Mouse (Mus musculus) cerebral cortex, adult 2 months (tissue): Measurements from ENCODE around the gene Chchd10.

Source experiments
- WGBS: fragments of 180-500 bp; shearing (Covaris S2); methylation state at CpG from one replicate; pipeline ENCODE4 v1.1.7; 2018; 5-methylcytosine and 5-hydroxymethylcytosine counted together

The Chchd10 gene

GRCm38 (mm10) chr10:75949053-75950045, 16.4 kb downstream of the Chchd10 start:
- WGBS = 91% methylated on average over 22 of the region's 22 CpGs

DNA sequence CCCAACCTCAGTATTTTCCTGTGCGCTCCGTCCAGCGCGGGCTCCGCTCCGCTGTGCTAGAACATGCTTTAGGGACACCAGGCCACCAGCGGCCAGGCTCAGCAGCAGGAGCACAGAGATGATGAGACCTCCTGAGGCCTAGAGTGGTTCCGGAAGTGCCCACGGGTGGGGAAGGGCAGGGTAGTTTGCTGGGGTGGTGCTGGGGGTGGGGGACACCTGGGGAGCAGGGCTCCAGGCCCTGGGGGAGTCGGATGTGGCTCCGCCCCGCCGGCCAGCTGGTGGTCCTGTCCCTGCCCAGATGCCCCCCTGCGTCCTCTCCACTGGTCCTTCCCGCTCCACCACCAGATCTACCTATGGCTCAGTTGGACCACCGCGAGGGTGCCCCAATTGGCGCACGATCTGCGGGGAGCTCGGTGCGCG, 17.9 kb downstream of the Chchd10 start:
- 16% methylated on average over 23 of the region's 23 CpGs for WGBS

- 2% methylated on average over 13 of the region's 13 CpGs for WGBS
Measured at GRCm38 (mm10) chr10:75951424-75952050, 18.6 kb downstream of the Chchd10 start.

DNA sequence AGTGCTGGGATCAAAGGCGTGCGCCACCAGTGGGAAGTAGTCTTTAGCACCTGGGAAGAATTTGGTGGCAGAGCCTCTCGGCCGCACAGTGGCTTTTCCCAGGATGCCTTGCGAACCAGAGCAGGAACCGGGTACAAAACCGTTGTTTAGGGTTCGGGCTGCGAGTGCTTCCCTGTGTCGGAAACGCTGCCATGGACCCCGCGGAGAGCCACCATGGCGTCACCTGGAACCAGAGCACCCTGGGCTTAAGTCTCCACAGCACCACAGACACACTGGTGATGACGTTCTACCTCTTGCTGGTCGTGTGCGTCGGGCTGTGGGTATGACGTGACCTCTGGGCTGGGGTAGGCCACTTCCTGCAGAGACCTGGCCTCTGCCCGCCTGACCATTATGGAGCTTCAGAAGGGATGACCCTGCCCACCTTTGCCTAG, 21.5 kb downstream of the Chchd10 start, which contains the start of gene Gm5134:
Gene Gm5134 (plus strand): TSS at position 134 of the 431 bp plus-strand sequence.
- WGBS = 41% methylated on average over 20 of the region's 20 CpGs

- WGBS = 92% methylated on average over 10 of the region's 10 CpGs
Measured at GRCm38 (mm10) chr10:75973846-75974245, 40.9 kb downstream of the Chchd10 start.

DNA sequence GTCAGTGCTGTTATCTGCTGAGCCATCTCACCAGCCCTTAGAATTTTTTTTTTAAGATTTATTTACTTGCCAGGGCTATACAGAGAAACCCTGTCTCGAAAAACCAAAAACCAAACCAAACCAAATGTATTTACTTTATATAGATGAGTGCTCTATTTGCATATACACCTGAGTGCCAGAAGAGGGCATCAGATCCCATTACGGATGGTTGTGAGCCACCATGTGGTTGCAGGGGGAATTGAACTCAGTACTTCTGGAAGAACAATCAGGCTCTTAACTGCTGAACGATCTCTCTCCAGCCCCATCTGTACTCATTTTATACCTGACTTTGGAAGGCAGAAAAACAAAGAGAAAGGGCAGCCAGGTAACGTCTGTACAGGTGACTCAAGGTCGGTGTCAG, 42.3 kb downstream of the Chchd10 start:
- 70% methylated on average over 5 of the region's 5 CpGs for WGBS

DNA sequence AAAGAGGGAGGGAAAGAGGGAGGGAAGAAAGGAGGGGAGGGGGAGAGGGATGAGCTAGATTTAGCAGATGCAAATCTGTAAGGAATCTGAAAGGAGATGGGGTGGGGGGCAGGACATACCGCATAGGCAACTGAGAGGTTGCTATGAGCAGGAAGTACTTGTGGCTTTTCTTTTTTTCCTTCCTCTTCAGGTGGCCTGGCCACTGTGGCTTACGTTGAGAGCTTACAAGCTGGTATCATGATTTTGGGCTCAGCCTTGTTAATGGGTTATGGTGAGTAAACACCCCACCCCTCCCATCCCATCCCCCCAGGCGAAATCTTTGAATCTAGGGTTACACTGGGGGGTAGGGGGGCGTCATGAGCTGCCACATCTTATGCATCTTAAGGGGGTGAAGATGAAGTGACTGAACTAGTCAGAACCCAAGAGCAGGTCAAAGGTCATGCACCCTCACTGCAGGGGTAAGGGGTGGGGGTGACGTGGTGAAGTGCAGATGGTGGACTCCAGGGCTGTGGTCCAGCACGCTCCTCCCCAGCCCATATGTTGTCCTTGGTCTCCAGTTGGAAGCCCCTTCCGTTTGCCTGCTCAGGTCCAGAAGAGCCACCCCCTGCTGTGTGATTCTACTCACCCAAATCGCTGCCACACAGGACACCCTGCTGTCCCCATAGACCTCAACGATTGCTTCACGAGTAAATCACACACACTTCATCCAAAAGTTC, 45.3 kb downstream of the Chchd10 start:
- WGBS = 42% methylated on average over 10 of the region's 10 CpGs

DNA sequence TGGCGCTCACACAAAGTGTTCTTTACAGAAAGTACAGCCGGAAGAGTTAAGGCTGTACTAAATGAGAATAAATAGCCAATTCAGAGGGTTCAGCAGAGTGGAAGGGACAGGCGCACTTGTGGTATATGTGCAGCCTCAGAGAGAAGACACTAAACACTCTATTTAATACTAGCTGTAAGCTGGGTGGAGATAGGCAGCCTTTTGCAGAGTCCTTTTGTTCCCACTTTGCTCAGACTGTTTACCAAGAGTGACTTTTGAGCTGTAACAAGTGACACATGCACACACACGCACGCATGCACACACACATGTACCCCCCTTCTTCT, 45.9 kb downstream of the Chchd10 start:
- 36% methylated on average over 5 of the region's 5 CpGs for WGBS

- whole genome bisulfite sequencing = 66% methylated on average over 3 of the region's 3 CpGs
Measured at GRCm38 (mm10) chr10:75979432-75979831, 46.5 kb downstream of the Chchd10 start.
